Mouse (Mus musculus): Measurements from ENCODE around the gene Abhd14b. TPM values are rescaled to one million over a fixed set of nuclear protein-coding genes. Genes with fewer than 3 reads are reported as not detected.
"Not testable (repeated sequence)": the region's sequence is repeated elsewhere in the genome, so short reads cannot be mapped to it uniquely, and the experiment has no call there.

The Abhd14b gene
- total and polyA plus RNA-seq, 2 experiments: 129 to 402 TPM

DNA sequence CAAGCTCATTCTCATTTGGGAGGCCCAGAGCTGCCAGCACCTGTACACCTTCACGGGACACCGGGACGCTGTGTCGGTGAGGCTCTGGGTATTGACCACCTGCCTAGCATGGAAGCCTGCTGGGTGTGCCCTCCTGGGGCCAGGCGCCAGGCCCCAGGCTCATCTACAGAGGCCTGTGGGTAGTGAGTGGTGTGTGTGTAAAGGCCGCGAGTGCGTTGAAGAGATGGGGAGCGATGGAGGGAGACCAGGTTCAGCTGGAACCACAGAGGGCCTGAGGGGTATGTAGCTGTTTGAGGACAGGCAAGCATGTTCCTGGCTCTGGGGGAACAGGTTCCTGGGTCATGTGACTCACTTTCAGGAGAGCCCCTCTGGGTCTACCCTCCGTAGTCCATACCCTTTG, 35.9 kb downstream of the Abhd14b start:
- TF ChIP-seq CTCF (IDR thresholded peaks at IDR 0.05; ENCODE audit: low read depth, low read length) (no peak), POLR2A (IDR thresholded peaks at IDR 0.05; ENCODE audit: extremely low read depth, insufficient read depth, low read length) (no peak)
- H3K79me2 ChIP-seq (ENCODE audit: control insufficient read depth, insufficient read depth, low read length): 0 out of 2 replicates have a peak, but pooled peaks cover 2% of the 10 kb centered on the region
- 94% methylated on average over 10 of the region's 10 CpGs for WGBS
- H3K9ac ChIP-seq (ENCODE audit: low read depth, low read length): no peak overlapping the region
- DNase-seq (ENCODE audit: extremely low read depth, low read depth, low spot score): no peak
- peaks cover under 1% of the 10 kb centered on the region for H3K4me1 ChIP-seq (ENCODE audit: control insufficient read depth, insufficient read depth, low read length)
- H3K27me3 ChIP-seq (ENCODE audit: control insufficient read depth, insufficient read depth, low read length): no peaks in the 10 kb centered on the region
- H3K36me3 ChIP-seq (ENCODE audit: control insufficient read depth, insufficient read depth, low read length): peaks cover 3% of the 10 kb centered on the region; the same call in 1 of the 2 replicates
- no peak overlapping the region for H3K27ac ChIP-seq (replicated peaks; ENCODE audit: insufficient read depth, low read depth, low read length)
- H3K4me3 ChIP-seq (ENCODE audit: insufficient read depth, low read depth, low read length): no peak overlapping the region

DNA sequence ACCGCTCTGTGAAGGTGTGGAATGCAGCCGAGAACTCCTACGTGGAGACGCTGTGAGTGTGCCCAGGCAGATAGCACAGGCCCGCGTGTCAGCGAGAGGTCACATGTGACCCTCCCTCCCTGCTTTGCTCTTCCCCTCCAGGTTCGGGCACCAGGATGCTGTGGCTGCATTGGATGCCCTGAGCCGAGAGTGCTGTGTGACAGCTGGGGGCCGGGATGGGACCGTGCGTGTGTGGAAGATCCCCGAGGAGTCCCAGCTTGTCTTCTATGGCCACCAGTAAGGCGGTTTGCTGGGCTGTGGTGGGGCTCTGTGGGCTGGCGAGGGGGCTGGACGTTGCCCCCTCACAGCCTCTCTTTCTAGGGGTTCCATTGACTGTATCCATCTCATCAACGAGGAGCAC, 36.3 kb downstream of the Abhd14b start:
- no peaks in the 10 kb centered on the region for H3K4me1 ChIP-seq (ENCODE audit: control insufficient read depth, insufficient read depth, low read length)
- H3K27me3 ChIP-seq (ENCODE audit: control insufficient read depth, insufficient read depth, low read length): no peaks in the 10 kb centered on the region
- peaks cover 3% of the 10 kb centered on the region; the same call in 1 of the 2 replicates for H3K36me3 ChIP-seq (ENCODE audit: control insufficient read depth, insufficient read depth, low read length)
- H3K4me3 ChIP-seq (ENCODE audit: insufficient read depth, low read depth, low read length): no peak overlapping the region
- DNase-seq (ENCODE audit: extremely low read depth, low read depth, low spot score): no peak
- 96% methylated on average over 17 of the region's 17 CpGs for WGBS
- TF ChIP-seq CTCF (IDR thresholded peaks at IDR 0.05; ENCODE audit: low read depth, low read length) (no peak), POLR2A (IDR thresholded peaks at IDR 0.05; ENCODE audit: extremely low read depth, insufficient read depth, low read length) (no peak)
- H3K9ac ChIP-seq (ENCODE audit: low read depth, low read length): no peak overlapping the region
- no peak overlapping the region for H3K27ac ChIP-seq (replicated peaks; ENCODE audit: insufficient read depth, low read depth, low read length)
- no peaks in the 10 kb centered on the region for H3K79me2 ChIP-seq (ENCODE audit: control insufficient read depth, insufficient read depth, low read length)

DNA sequence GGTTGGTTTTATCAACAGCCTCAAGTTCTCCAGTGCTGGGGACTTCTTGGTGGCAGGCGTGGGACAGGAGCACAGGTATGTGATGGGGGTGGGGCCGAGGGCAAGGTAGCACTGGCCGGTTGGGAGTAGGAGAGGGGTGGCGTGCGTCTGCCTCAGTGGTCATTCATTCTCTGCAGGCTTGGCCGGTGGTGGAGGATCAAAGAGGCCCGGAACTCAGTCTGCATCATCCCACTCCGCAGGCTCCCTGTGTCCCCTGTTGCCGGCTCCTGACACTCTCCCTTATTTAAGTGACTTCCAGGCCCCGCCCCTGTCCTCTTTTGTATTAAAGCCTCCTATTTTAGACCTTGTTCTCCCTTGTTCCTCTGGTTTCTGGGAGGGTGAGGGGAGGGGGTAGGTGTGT, 37.8 kb downstream of the Abhd14b start:
- 95% methylated on average over 10 of the region's 10 CpGs for WGBS
- no peak overlapping the region for H3K27ac ChIP-seq (replicated peaks; ENCODE audit: insufficient read depth, low read depth, low read length)
- H3K9ac ChIP-seq (ENCODE audit: low read depth, low read length): no peak overlapping the region
- no peak for DNase-seq (ENCODE audit: extremely low read depth, low read depth, low spot score)
- TF ChIP-seq POLR2A (IDR thresholded peaks at IDR 0.05; ENCODE audit: extremely low read depth, insufficient read depth, low read length) (no peak), CTCF (IDR thresholded peaks at IDR 0.05; ENCODE audit: low read depth, low read length) (no peak)
- H3K4me1 ChIP-seq (ENCODE audit: control insufficient read depth, insufficient read depth, low read length): no peaks in the 10 kb centered on the region
- no peaks in the 10 kb centered on the region for H3K27me3 ChIP-seq (ENCODE audit: control insufficient read depth, insufficient read depth, low read length)
- H3K36me3 ChIP-seq (ENCODE audit: control insufficient read depth, insufficient read depth, low read length): peaks cover 3% of the 10 kb centered on the region; the same call in 1 of the 2 replicates
- no peaks in the 10 kb centered on the region for H3K79me2 ChIP-seq (ENCODE audit: control insufficient read depth, insufficient read depth, low read length)
- H3K4me3 ChIP-seq (ENCODE audit: insufficient read depth, low read depth, low read length): no peak overlapping the region

DNA sequence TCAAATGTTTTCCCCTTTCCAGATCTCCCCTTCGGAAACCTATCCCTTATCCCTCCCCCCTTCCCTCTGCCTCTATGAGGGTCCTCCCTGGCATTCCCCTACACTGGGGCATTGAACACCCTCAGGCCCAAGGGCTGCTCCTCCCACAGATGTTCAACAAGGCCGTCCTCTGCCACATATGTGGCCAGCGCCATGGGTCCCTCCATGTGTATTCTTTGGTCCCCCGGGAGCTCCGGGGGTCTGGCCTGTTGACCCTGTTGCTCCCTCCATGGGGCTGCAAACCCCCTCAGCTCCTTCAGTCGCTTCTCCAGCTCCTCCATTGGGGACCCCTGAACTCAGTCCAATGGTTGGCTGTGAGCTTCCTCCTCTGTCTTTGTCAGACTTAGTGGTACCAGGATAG, 40.3 kb downstream of the Abhd14b start:
- WGBS: 94% methylated on average over 6 of the region's 6 CpGs
- DNase-seq (ENCODE audit: extremely low read depth, low read depth, low spot score); H3K27me3 ChIP-seq (ENCODE audit: control insufficient read depth, insufficient read depth, low read length); H3K9ac ChIP-seq (ENCODE audit: low read depth, low read length); H3K4me1 ChIP-seq (ENCODE audit: control insufficient read depth, insufficient read depth, low read length); H3K79me2 ChIP-seq (ENCODE audit: control insufficient read depth, insufficient read depth, low read length); H3K36me3 ChIP-seq (ENCODE audit: control insufficient read depth, insufficient read depth, low read length); H3K27ac ChIP-seq (replicated peaks; ENCODE audit: insufficient read depth, low read depth, low read length); H3K4me3 ChIP-seq (ENCODE audit: insufficient read depth, low read depth, low read length): not testable (repeated sequence)

DNA sequence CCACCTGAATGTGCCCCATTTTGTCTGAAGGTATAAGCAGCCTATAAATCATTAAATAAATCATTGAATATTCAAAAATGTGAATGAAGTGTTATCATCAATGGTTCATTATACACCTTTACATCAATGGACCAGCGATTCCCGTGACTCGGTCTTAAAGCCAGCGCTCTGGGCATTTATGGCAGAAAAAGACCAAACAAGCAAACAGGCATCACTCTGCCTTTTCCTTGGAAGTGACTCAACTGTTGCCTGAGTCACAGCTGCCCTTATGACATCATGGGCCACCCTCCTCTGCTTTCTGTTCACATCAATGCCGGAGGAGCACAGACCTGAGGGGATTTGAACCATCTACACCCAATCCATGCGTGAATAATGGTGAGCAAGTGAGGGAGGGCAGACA, 52.4 kb downstream of the Abhd14b start, which contains the start of gene Iqcf1:
Iqcf1 (plus strand) TSS at position 301 of the 400 bp plus-strand sequence.
- H3K36me3 ChIP-seq (ENCODE audit: control insufficient read depth, insufficient read depth, low read length): no peaks in the 10 kb centered on the region
- no peak within 1 kb of the TSS for H3K9ac ChIP-seq (ENCODE audit: low read depth, low read length)
- H3K4me1 ChIP-seq (ENCODE audit: control insufficient read depth, insufficient read depth, low read length): no peaks in the 10 kb centered on the region
- H3K79me2 ChIP-seq (ENCODE audit: control insufficient read depth, insufficient read depth, low read length): no peaks in the 10 kb centered on the region
- H3K27me3 ChIP-seq (ENCODE audit: control insufficient read depth, insufficient read depth, low read length): peaks cover 3% of the 10 kb centered on the region; the same call in 1 of the 2 replicates
- WGBS: 90% methylated on average over 6 of the region's 6 CpGs
- TF ChIP-seq CTCF (IDR thresholded peaks at IDR 0.05; ENCODE audit: low read depth, low read length) (no peak), POLR2A (IDR thresholded peaks at IDR 0.05; ENCODE audit: extremely low read depth, insufficient read depth, low read length) (no peak)
- no peak within 1 kb of the TSS for H3K27ac ChIP-seq (replicated peaks; ENCODE audit: insufficient read depth, low read depth, low read length)
- no peak within 1 kb of the TSS for H3K4me3 ChIP-seq (ENCODE audit: insufficient read depth, low read depth, low read length)
- DNase-seq (ENCODE audit: extremely low read depth, low read depth, low spot score): no peak

DNA sequence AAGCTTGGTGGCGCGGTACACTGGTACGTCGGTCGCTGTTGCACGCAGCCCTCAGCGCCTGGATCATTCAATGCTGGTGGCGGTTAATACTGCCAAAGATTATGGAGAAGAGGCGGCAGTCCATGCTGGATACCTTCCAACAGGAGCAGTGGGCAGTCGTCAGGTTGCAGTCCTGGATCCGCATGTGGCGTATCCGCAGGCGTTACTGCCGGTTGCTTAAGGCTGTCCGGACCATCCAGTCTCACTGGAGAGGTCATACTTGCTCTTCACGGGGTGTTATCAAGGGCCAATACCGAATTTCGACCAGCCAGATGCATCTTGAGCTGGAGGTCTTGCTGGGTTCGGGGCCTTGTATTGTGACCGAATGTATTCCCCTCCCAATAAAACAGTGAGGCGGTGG, 54.6 kb downstream of the Abhd14b start:
- H3K4me3 ChIP-seq (ENCODE audit: insufficient read depth, low read depth, low read length): no peak overlapping the region
- H3K79me2 ChIP-seq (ENCODE audit: control insufficient read depth, insufficient read depth, low read length): no peaks in the 10 kb centered on the region
- no peaks in the 10 kb centered on the region for H3K4me1 ChIP-seq (ENCODE audit: control insufficient read depth, insufficient read depth, low read length)
- H3K27me3 ChIP-seq (ENCODE audit: control insufficient read depth, insufficient read depth, low read length): peaks cover 3% of the 10 kb centered on the region; the same call in 1 of the 2 replicates
- H3K36me3 ChIP-seq (ENCODE audit: control insufficient read depth, insufficient read depth, low read length): no peaks in the 10 kb centered on the region
- H3K27ac ChIP-seq (replicated peaks; ENCODE audit: insufficient read depth, low read depth, low read length): no peak overlapping the region
- no peak for DNase-seq (ENCODE audit: extremely low read depth, low read depth, low spot score)
- TF ChIP-seq CTCF (IDR thresholded peaks at IDR 0.05; ENCODE audit: low read depth, low read length) (no peak), POLR2A (IDR thresholded peaks at IDR 0.05; ENCODE audit: extremely low read depth, insufficient read depth, low read length) (no peak)
- no peak overlapping the region for H3K9ac ChIP-seq (ENCODE audit: low read depth, low read length)
- 91% methylated on average over 22 of the region's 22 CpGs for WGBS

Other genes starting within 250 kb of the Abhd14b start
- 12.4 and 13.7 TPM in 2 replicates for gene Ppm1m, start 247.7 kb upstream of the Abhd14b start, total RNA-seq (2014; rRNA removed)
- gene Ppm1m, start 247.7 kb upstream of the Abhd14b start, polyA plus RNA-seq (2012; rRNA removed): 17.3 and 22.7 TPM in 2 replicates
- 4.9 and 6.2 TPM in 2 replicates for gene Twf2, start 244.4 kb upstream of the Abhd14b start, total RNA-seq (2014; rRNA removed)
- 4.5 and 4.7 TPM in 2 replicates for gene Twf2, start 244.4 kb upstream of the Abhd14b start, polyA plus RNA-seq (2012; rRNA removed)
- gene Tlr9, start 224.9 kb upstream of the Abhd14b start, total RNA-seq (2014; rRNA removed): 0.18 and 0.27 TPM in 2 replicates
- 0.37 and 0.61 TPM in 2 replicates for gene Tlr9, start 224.9 kb upstream of the Abhd14b start, polyA plus RNA-seq (2012; rRNA removed)
- gene Alas1, start 198.8 kb upstream of the Abhd14b start, total RNA-seq (2014; rRNA removed): 270 and 285 TPM in 2 replicates
- gene Alas1, start 198.8 kb upstream of the Abhd14b start, polyA plus RNA-seq (2012; rRNA removed): 530 and 649 TPM in 2 replicates
- 1.8 and 3.2 TPM in 2 replicates for gene Poc1a, start 166.4 kb upstream of the Abhd14b start, total RNA-seq (2014; rRNA removed)
- 3.1 and 3.9 TPM in 2 replicates for gene Poc1a, start 166.4 kb upstream of the Abhd14b start, polyA plus RNA-seq (2012; rRNA removed)
- 1.8 and 2.5 TPM in 2 replicates for gene Dusp7, start 78.8 kb upstream of the Abhd14b start, total RNA-seq (2014; rRNA removed)
- 7.7 and 10.1 TPM in 2 replicates for gene Dusp7, start 78.8 kb upstream of the Abhd14b start, polyA plus RNA-seq (2012; rRNA removed)
- gene Rpl29, start 18.0 kb upstream of the Abhd14b start, total RNA-seq (2014; rRNA removed): 182 and 210 TPM in 2 replicates
- gene Rpl29, start 18.0 kb upstream of the Abhd14b start, polyA plus RNA-seq (2012; rRNA removed): 230 and 232 TPM in 2 replicates
- 65.2 and 76.5 TPM in 2 replicates for gene Acy1, start 9.1 kb upstream of the Abhd14b start, total RNA-seq (2014; rRNA removed)
- 50.7 and 64.3 TPM in 2 replicates for gene Acy1, start 9.1 kb upstream of the Abhd14b start, polyA plus RNA-seq (2012; rRNA removed)
- gene Abhd14a, start 219 bp downstream of the Abhd14b start, total RNA-seq (2014; rRNA removed): 8.2 and 10.4 TPM in 2 replicates
- gene Abhd14a, start 219 bp downstream of the Abhd14b start, polyA plus RNA-seq (2012; rRNA removed): 22.7 and 24.4 TPM in 2 replicates
- gene Pcbp4, start 5.8 kb downstream of the Abhd14b start, total RNA-seq (2014; rRNA removed): 15.9 and 22.2 TPM in 2 replicates
- gene Pcbp4, start 5.8 kb downstream of the Abhd14b start, polyA plus RNA-seq (2012; rRNA removed): 43.3 and 52.5 TPM in 2 replicates
- gene Gpr62, start 18.5 kb downstream of the Abhd14b start, total RNA-seq (2014; rRNA removed): not detected in 2 replicates
- gene Gpr62, start 18.5 kb downstream of the Abhd14b start, polyA plus RNA-seq (2012; rRNA removed): not detected in 2 replicates
- gene Rrp9, start 28.5 kb downstream of the Abhd14b start, total RNA-seq (2014; rRNA removed): 7.8 and 9.3 TPM in 2 replicates
- gene Rrp9, start 28.5 kb downstream of the Abhd14b start, polyA plus RNA-seq (2012; rRNA removed): 12.4 and 16.0 TPM in 2 replicates
- gene Parp3, start 29.5 kb downstream of the Abhd14b start, total RNA-seq (2014; rRNA removed): 14.0 and 19.4 TPM in 2 replicates
- gene Parp3, start 29.5 kb downstream of the Abhd14b start, polyA plus RNA-seq (2012; rRNA removed): 23.0 and 23.3 TPM in 2 replicates
- gene Iqcf1, start 52.5 kb downstream of the Abhd14b start, total RNA-seq (2014; rRNA removed): not detected in 2 replicates
- gene Iqcf1, start 52.5 kb downstream of the Abhd14b start, polyA plus RNA-seq (2012; rRNA removed): not detected in 2 replicates
- gene Iqcf5, start 67.1 kb downstream of the Abhd14b start, total RNA-seq (2014; rRNA removed): not detected in 2 replicates
- gene Iqcf5, start 67.1 kb downstream of the Abhd14b start, polyA plus RNA-seq (2012; rRNA removed): not detected in 2 replicates
- gene Iqcf3, start 114.2 kb downstream of the Abhd14b start, total RNA-seq (2014; rRNA removed): not detected in 2 replicates
- not detected in 2 replicates for gene Iqcf3, start 114.2 kb downstream of the Abhd14b start, polyA plus RNA-seq (2012; rRNA removed)
- gene Iqcf4, start 123.5 kb downstream of the Abhd14b start, total RNA-seq (2014; rRNA removed): not detected in 2 replicates
- gene Iqcf4, start 123.5 kb downstream of the Abhd14b start, polyA plus RNA-seq (2012; rRNA removed): not detected in 2 replicates
- gene Iqcf6, start 179.1 kb downstream of the Abhd14b start, total RNA-seq (2014; rRNA removed): not detected in 2 replicates
- gene Iqcf6, start 179.1 kb downstream of the Abhd14b start, polyA plus RNA-seq (2012; rRNA removed): not detected in 2 replicates
- not detected in 2 replicates for gene Grm2, start 208.6 kb downstream of the Abhd14b start, total RNA-seq (2014; rRNA removed)
- not detected in 2 replicates for gene Grm2, start 208.6 kb downstream of the Abhd14b start, polyA plus RNA-seq (2012; rRNA removed)
- 52.6 and 63.1 TPM in 2 replicates for gene Tex264, start 238.5 kb downstream of the Abhd14b start, total RNA-seq (2014; rRNA removed)
- 147 and 163 TPM in 2 replicates for gene Tex264, start 238.5 kb downstream of the Abhd14b start, polyA plus RNA-seq (2012; rRNA removed)